Mouse (Mus musculus): ENCODE measurements around the gene Ces1g. TPM values are rescaled to one million over a fixed set of nuclear protein-coding genes. Genes with fewer than 3 reads are reported as not detected.

Ces1g gene
- polyA plus RNA-seq, 1 experiment = not detected

- TF ChIP-seq TAL1 (IDR thresholded peaks at IDR 0.05; ENCODE audit: low read length) (no peak), GATA1 (IDR thresholded peaks at IDR 0.05; ENCODE audit: low read length) (no peak)
- no peaks in the 10 kb centered on the region for H3K36me3 ChIP-seq (ENCODE audit: control insufficient read depth)
- peaks cover 5% of the 10 kb centered on the region for H3K9me3 ChIP-seq (ENCODE audit: control insufficient read depth, low read length)
- no peak overlapping the region for H3K4me3 ChIP-seq (replicated peaks)
- no peaks in the 10 kb centered on the region for H3K4me1 ChIP-seq (ENCODE audit: control insufficient read depth)
- no peaks in the 10 kb centered on the region for H3K27me3 ChIP-seq (ENCODE audit: control insufficient read depth)
Measured at GRCm38 (mm10) chr8:93283896-93284295, 53.2 kb downstream of the Ces1g start.

- H3K27me3 ChIP-seq (ENCODE audit: control insufficient read depth) = no peaks in the 10 kb centered on the region
- H3K4me3 ChIP-seq (replicated peaks) = no peak overlapping the region
- H3K9me3 ChIP-seq (ENCODE audit: control insufficient read depth, low read length) = peaks cover 3% of the 10 kb centered on the region
- H3K36me3 ChIP-seq (ENCODE audit: control insufficient read depth) = no peaks in the 10 kb centered on the region
- TF ChIP-seq TAL1 (IDR thresholded peaks at IDR 0.05; ENCODE audit: low read length) (no peak), GATA1 (IDR thresholded peaks at IDR 0.05; ENCODE audit: low read length) (no peak)
- H3K4me1 ChIP-seq (ENCODE audit: control insufficient read depth) = no peaks in the 10 kb centered on the region
Measured at GRCm38 (mm10) chr8:93282349-93282748, 54.8 kb downstream of the Ces1g start.

- Histone ChIP-seq H3K27me3 (ENCODE audit: control insufficient read depth) (no peaks in the 10 kb centered on the region), H3K4me1 (ENCODE audit: control insufficient read depth) (no peaks in the 10 kb centered on the region), H3K36me3 (ENCODE audit: control insufficient read depth) (no peaks in the 10 kb centered on the region), H3K4me3 (replicated peaks) (no peak within 1 kb of the TSS), H3K9me3 (ENCODE audit: control insufficient read depth, low read length) (peaks cover 4% of the 10 kb centered on the region; the same call in 1 of the 2 replicates)
- TF ChIP-seq TAL1 (IDR thresholded peaks at IDR 0.05; ENCODE audit: low read length) (no peak), GATA1 (IDR thresholded peaks at IDR 0.05; ENCODE audit: low read length) (no peak)
Measured at GRCm38 (mm10) chr8:93279556-93279955, 57.6 kb downstream of the Ces1g start, which contains the start of gene Ces1f. Gene Ces1f (minus strand): TSS chr8:93279747.

GRCm38 (mm10) chr8:93278176-93278805, 58.8 kb downstream of the Ces1g start:
- H3K36me3 ChIP-seq (ENCODE audit: control insufficient read depth) = no peaks in the 10 kb centered on the region
- H3K9me3 ChIP-seq (ENCODE audit: control insufficient read depth, low read length) = peaks cover 8% of the 10 kb centered on the region; the same call in 1 of the 2 replicates
- TF ChIP-seq TAL1 (IDR thresholded peaks at IDR 0.05; ENCODE audit: low read length) = no peak
- TF ChIP-seq GATA1 (IDR thresholded peaks at IDR 0.05; ENCODE audit: low read length) = no peak
- no peaks in the 10 kb centered on the region for H3K4me1 ChIP-seq (ENCODE audit: control insufficient read depth)
- no peaks in the 10 kb centered on the region for H3K27me3 ChIP-seq (ENCODE audit: control insufficient read depth)
- no peak overlapping the region for H3K4me3 ChIP-seq (replicated peaks)

DNA sequence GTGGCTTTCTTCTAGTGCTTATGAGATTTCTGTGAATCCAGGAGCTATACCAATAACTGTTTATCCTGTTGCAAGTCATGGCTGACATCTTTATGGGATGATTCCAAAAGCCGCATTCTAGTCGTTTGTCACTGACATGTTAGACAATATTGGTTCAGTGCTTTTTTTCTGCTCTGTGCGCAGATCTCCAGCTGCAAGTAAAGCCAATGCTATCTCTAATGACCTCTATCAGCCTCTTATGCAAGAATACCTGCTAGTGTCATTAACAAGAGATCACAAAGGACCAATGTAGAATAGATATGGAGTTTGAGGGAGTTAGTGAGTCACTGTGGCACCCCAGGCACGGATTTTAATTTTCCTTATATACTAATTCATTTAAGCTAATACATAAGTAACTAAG, 62.5 kb downstream of the Ces1g start:
- peaks cover 13% of the 10 kb centered on the region; the same call in 1 of the 2 replicates for H3K9me3 ChIP-seq (ENCODE audit: control insufficient read depth, low read length)
- H3K36me3 ChIP-seq (ENCODE audit: control insufficient read depth) = no peaks in the 10 kb centered on the region
- H3K4me1 ChIP-seq (ENCODE audit: control insufficient read depth) = no peaks in the 10 kb centered on the region
- no peak overlapping the region for H3K4me3 ChIP-seq (replicated peaks)
- H3K27me3 ChIP-seq (ENCODE audit: control insufficient read depth) = no peaks in the 10 kb centered on the region
- TF ChIP-seq GATA1 (IDR thresholded peaks at IDR 0.05; ENCODE audit: low read length) = no peak
- TF ChIP-seq TAL1 (IDR thresholded peaks at IDR 0.05; ENCODE audit: low read length) = no peak

- H3K27me3 ChIP-seq (ENCODE audit: control insufficient read depth) = no peaks in the 10 kb centered on the region
- H3K4me1 ChIP-seq (ENCODE audit: control insufficient read depth) = no peaks in the 10 kb centered on the region
- TF ChIP-seq TAL1 (IDR thresholded peaks at IDR 0.05; ENCODE audit: low read length) = no peak
- TF ChIP-seq GATA1 (IDR thresholded peaks at IDR 0.05; ENCODE audit: low read length) = no peak
- H3K9me3 ChIP-seq (ENCODE audit: control insufficient read depth, low read length) = peaks cover 13% of the 10 kb centered on the region; the same call in 1 of the 2 replicates
- no peaks in the 10 kb centered on the region for H3K36me3 ChIP-seq (ENCODE audit: control insufficient read depth)
- H3K4me3 ChIP-seq (replicated peaks) = no peak overlapping the region
Measured at GRCm38 (mm10) chr8:93273321-93273720, 63.8 kb downstream of the Ces1g start.

DNA sequence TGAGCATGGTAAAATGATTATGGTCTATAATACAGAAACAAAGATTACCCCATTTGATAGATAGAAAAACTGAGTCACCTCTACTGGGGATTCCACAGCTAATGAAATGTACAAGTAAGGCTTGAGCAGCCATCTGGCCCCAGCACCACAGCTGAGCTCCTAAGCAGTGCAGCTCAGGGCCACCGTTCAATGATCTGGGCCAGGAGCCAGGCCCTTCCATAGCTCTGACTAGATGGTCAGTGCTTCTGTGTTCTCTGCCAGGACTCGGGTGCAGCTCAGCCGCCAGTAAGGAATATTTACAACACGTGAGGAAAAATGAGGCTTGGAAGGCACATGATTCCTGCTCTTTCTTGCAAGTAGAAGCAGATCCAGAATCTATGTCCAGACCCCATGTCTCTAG, 64.4 kb downstream of the Ces1g start:
- no peaks in the 10 kb centered on the region for H3K36me3 ChIP-seq (ENCODE audit: control insufficient read depth)
- H3K4me1 ChIP-seq (ENCODE audit: control insufficient read depth) = no peaks in the 10 kb centered on the region
- no peak overlapping the region for H3K4me3 ChIP-seq (replicated peaks)
- H3K27me3 ChIP-seq (ENCODE audit: control insufficient read depth) = no peaks in the 10 kb centered on the region
- TF ChIP-seq TAL1 (IDR thresholded peaks at IDR 0.05; ENCODE audit: low read length) (no peak), GATA1 (IDR thresholded peaks at IDR 0.05; ENCODE audit: low read length) (no peak)
- peaks cover 13% of the 10 kb centered on the region; the same call in 1 of the 2 replicates for H3K9me3 ChIP-seq (ENCODE audit: control insufficient read depth, low read length)

DNA sequence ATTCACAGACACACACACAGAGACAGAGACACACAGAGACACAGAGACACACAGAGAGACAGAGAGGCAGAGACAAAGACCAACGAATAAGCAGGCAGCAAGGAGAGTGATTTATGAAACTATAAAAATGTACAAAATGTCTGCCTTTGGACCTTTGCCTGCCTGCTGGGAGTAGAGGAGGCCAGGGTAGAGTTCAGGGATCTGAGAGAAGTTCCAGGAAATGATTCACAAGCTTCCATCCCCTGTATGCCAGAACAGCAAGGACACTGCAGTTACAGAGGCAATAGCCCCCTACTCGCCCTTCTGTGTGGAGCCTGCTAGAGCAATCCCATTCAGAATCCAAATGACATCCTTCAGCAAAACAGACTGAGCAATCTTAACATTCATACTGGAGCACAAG, 75.7 kb downstream of the Ces1g start:
- H3K9me3 ChIP-seq (ENCODE audit: control insufficient read depth, low read length) = peaks cover 2% of the 10 kb centered on the region
- no peaks in the 10 kb centered on the region for H3K36me3 ChIP-seq (ENCODE audit: control insufficient read depth)
- TF ChIP-seq GATA1 (IDR thresholded peaks at IDR 0.05; ENCODE audit: low read length) (no peak), TAL1 (IDR thresholded peaks at IDR 0.05; ENCODE audit: low read length) (no peak)
- no peaks in the 10 kb centered on the region for H3K27me3 ChIP-seq (ENCODE audit: control insufficient read depth)
- H3K4me1 ChIP-seq (ENCODE audit: control insufficient read depth) = no peaks in the 10 kb centered on the region
- H3K4me3 ChIP-seq (replicated peaks) = no peak overlapping the region

GRCm38 (mm10) chr8:93252400-93252925, 84.6 kb downstream of the Ces1g start:
- Histone ChIP-seq H3K9me3 (ENCODE audit: control insufficient read depth, low read length) (no peaks in the 10 kb centered on the region), H3K4me1 (ENCODE audit: control insufficient read depth) (no peaks in the 10 kb centered on the region), H3K27me3 (ENCODE audit: control insufficient read depth) (no peaks in the 10 kb centered on the region), H3K36me3 (ENCODE audit: control insufficient read depth) (no peaks in the 10 kb centered on the region), H3K4me3 (replicated peaks) (no peak overlapping the region)
- no peak for TF ChIP-seq GATA1 (IDR thresholded peaks at IDR 0.05; ENCODE audit: low read length)
- no peak for TF ChIP-seq TAL1 (IDR thresholded peaks at IDR 0.05; ENCODE audit: low read length)

Other genes starting within 250 kb of the Ces1g start
- not detected in 2 replicates for gene Ces1c, start 206.0 kb downstream of the Ces1g start, polyA plus RNA-seq (2012)
- not detected in 2 replicates for gene Ces1d, start 139.5 kb downstream of the Ces1g start, polyA plus RNA-seq (2012)
- gene Ces1e, start 107.7 kb downstream of the Ces1g start, polyA plus RNA-seq (2012) = not detected in 2 replicates
- gene Ces1f, start 57.6 kb downstream of the Ces1g start, polyA plus RNA-seq (2012) = not detected in 2 replicates
- not detected in 2 replicates for gene Ces1h, start 42.4 kb upstream of the Ces1g start, polyA plus RNA-seq (2012)
- gene Ces5a, start 198.5 kb upstream of the Ces1g start, polyA plus RNA-seq (2012) = not detected in 2 replicates

Data from erythroblast, embryonic 14.5 days (primary cell).